Mouse (Mus musculus) heart, adult 11 months (tissue): ENCODE data around the gene Dhdh.

Source experiments
- DNase-seq: peaks from one replicate; pipeline ENCODE4 v3.0.0; 2022

Gene Dhdh

GRCm38 (mm10) chr7:45447325-45447990 is 41.1 kb downstream of the Dhdh start:
- DNase-seq = no peak

GRCm38 (mm10) chr7:45446589-45446988 is 42.0 kb downstream of the Dhdh start:
- DNase-seq = no peak

- peak; percentile 89 for DNase-seq
Measured at GRCm38 (mm10) chr7:45443526-45444420, 44.8 kb downstream of the Dhdh start.

- DNase-seq = peak; percentile 89
Measured at GRCm38 (mm10) chr7:45437521-45438276, 50.9 kb downstream of the Dhdh start, which contains the start of gene Ruvbl2. Gene Ruvbl2 (minus strand): TSS chr7:45438096.

GRCm38 (mm10) chr7:45437046-45437445 is 51.6 kb downstream of the Dhdh start:
- DNase-seq = no peak

GRCm38 (mm10) chr7:45436444-45436843 is 52.2 kb downstream of the Dhdh start:
- no peak for DNase-seq

- no peak for DNase-seq
Measured at GRCm38 (mm10) chr7:45435038-45435437, 53.6 kb downstream of the Dhdh start.

GRCm38 (mm10) chr7:45434203-45435015 is 54.2 kb downstream of the Dhdh start, which contains the start of gene Gys1:
Gene Gys1 (plus strand): TSS chr7:45434844.
- peak; percentile 100 for DNase-seq

- DNase-seq = peak; percentile 94
Measured at GRCm38 (mm10) chr7:45433835-45434202, 54.8 kb downstream of the Dhdh start.

- no peak for DNase-seq
Measured at GRCm38 (mm10) chr7:45426556-45426955, 62.0 kb downstream of the Dhdh start.

- no peak for DNase-seq
Measured at GRCm38 (mm10) chr7:45421194-45421593, 67.4 kb downstream of the Dhdh start.
